Mouse (Mus musculus): ENCODE data around the gene Rybp.

GRCm38 (mm10) chr6:100213596-100213995, 73.7 kb downstream of the Rybp start:
- no peak for TF ChIP-seq GATA1 (IDR thresholded peaks at IDR 0.05; ENCODE audit: low read length)
- no peak for TF ChIP-seq TAL1 (IDR thresholded peaks at IDR 0.05; ENCODE audit: low read length)
